Mouse (Mus musculus): ENCODE measurements around the gene Abcb1b. TPM values are rescaled to one million over a fixed set of nuclear protein-coding genes. Genes with fewer than 3 reads are reported as not detected.

Abcb1b gene
- 51.1 TPM for polyA plus RNA-seq (2014; fragmentation: Illumina TruSeq; extraction: RNeasy Lipid Tissue Mini Kit (QIAGEN cat#74804))

DNA sequence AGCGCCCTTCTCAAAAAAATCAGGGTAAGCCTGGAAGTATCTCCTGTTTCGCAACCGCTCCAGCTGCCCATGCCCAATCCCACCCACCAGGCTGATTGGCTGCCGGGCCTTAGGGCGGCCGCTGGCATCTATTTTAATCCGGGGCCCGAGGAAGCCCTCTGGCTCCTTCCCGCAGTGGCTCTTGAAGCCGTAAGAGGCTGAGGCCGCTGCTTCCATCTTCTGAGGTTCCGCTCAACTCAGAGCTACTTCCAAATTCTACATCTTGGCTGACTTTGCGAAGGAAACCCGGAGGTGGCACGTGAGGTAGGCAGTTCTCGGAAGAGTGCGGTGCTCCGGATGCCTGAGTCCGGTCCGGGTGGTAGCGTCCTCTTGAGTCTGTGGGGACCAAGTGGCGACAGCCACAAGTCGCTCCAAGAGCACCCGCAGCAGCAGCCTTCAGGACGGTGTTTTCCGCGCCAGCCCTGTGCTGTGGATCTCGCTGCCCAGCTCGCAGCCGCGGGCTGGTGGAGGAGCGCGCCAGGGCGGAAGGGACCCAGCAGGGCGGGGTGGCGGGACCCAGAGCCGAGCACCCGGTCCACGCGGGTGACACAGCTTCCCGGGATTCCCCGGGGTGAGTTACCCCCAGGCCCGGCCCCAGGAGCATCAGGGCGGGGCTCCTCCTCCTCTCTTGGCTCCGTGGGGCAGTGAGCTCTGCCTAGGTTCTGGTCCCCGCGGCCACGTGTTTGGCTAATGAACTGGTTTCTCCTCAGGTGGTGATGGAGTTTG lies at the start of gene Abcb1b:
TSS of gene Abcb1b (plus strand) at position 161 of the 765 bp plus-strand sequence.

DNA sequence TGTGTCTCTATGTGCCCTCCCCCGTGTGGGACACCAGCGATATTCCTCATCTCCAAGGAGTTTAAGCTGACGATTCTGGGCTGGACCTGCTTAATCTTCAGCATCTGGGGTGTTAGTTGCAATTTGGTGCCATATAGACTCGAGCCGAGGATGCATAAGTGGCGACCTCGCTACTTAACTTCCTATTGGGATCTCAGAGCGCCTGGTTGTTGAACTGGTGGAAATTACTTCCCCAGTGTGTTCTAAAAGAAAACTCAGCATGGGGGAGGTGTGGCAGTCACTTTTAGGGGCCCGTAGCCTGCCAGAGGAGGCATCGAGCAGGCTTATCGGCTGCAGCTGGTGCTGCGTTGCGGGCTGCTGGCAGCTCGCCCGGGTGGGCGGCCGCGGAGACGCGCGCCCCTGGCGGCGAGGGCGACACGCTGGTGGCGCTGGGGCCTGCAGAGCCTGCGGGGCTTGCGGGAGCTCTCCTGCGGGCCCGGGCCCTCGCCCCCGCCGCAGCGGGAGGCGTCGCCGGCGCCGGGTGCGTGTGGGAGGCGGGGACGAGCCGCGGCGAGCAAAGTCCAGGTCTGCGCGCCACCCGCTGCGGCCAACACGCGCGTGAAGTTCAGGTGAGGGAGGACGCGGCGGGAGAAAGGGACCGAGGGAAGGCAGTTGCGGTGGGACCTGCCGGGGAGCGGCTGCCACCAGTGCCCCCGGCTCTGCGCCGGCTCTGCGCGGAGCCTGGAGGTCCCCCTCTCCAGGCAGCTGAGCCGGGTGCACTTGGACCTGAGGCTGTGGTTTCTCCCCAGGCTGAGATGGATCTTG lies 95.6 kb downstream of the Abcb1b start, which contains the start of gene Abcb4:
TSS of gene Abcb4 (plus strand) at position 418 of the 804 bp plus-strand sequence.

Other genes starting within 250 kb of the Abcb1b start
- 7.2 TPM for gene Rundc3b, start 175.2 kb upstream of the Abcb1b start, polyA plus RNA-seq (2014; fragmentation: Illumina TruSeq; extraction: RNeasy Lipid Tissue Mini Kit (QIAGEN cat#74804))
- 31.9 TPM for gene Abcb1a, start 138.1 kb upstream of the Abcb1b start, polyA plus RNA-seq (2014; fragmentation: Illumina TruSeq; extraction: RNeasy Lipid Tissue Mini Kit (QIAGEN cat#74804))
- 0.63 TPM for gene Abcb4, start 95.6 kb downstream of the Abcb1b start, polyA plus RNA-seq (2014; fragmentation: Illumina TruSeq; extraction: RNeasy Lipid Tissue Mini Kit (QIAGEN cat#74804))
- 116 TPM for gene Crot, start 199.2 kb downstream of the Abcb1b start, polyA plus RNA-seq (2014; fragmentation: Illumina TruSeq; extraction: RNeasy Lipid Tissue Mini Kit (QIAGEN cat#74804))